Comparison of ENCODE assay signal across 10 mouse cellular contexts in genomic region chr16:76453457-76454200, GRCm38 (mm10).
DNase-seq lines count a peak whose midpoint lies in the region; ATAC-seq lines count a peak whose summit lies in the region.
"Had no signal": no experiment of that assay in that cellular context is flagged by ENCODE, and none has a peak within 500 bp of the region (broad histone marks: within the 10 kb centered on the region; RNA-seq: fewer than 3 reads in every experiment).

No protein-coding gene starts in this region.

- peak; percentile 71 for DNase-seq in neural tube, embryonic 10.5 days (ENCODE audit: extremely low spot score, low spot score)
- DNase-seq in heart, postnatal 36 days, result peak; percentile 18 to 26
- DNase-seq in limb, embryonic 10.5 days (ENCODE audit: low spot score), result peak; percentile 66
- DNase-seq in retina, adult 2 months (ENCODE audit: low read depth, low spot score), result peak; percentile 38
- DNase-seq in spleen, adult 12 weeks (ENCODE audit: low spot score), result no peak
- no peak for DNase-seq in urinary bladder, postnatal 4 days (ENCODE audit: low spot score in 2 of 2)
- no peak for DNase-seq in ovary, adult 18-20 months (ENCODE audit: low spot score)

- no peak overlapping the region for H3K4me2 ChIP-seq in neural tube, embryonic 15.5 days
- H3K4me2 ChIP-seq: neural tube, embryonic 13.5 days had no signal

- no peak overlapping the region for H3K4me3 ChIP-seq in neural tube, embryonic 15.5 days (replicated peaks)
- no peak overlapping the region for H3K4me3 ChIP-seq in limb, embryonic 10.5 days
- H3K4me3 ChIP-seq: neural tube, embryonic 13.5 days had no signal

- WGBS in neural tube, embryonic 15.5 days, result 17% methylated on average over 11 of the region's 11 CpGs
- 17% methylated on average over 11 of the region's 11 CpGs for WGBS in limb, embryonic 10.5 days

- H3K27ac ChIP-seq in neural tube, embryonic 15.5 days (replicated peaks), result no peak overlapping the region
- H3K27ac ChIP-seq in limb, embryonic 10.5 days, result peak overlapping the region; percentile 75
- H3K27ac ChIP-seq: neural tube, embryonic 13.5 days had no signal

- peaks cover 5% of the 10 kb centered on the region for H3K4me1 ChIP-seq in neural tube, embryonic 15.5 days
- peaks cover 36% of the 10 kb centered on the region for H3K4me1 ChIP-seq in limb, embryonic 10.5 days

- no peak for ATAC-seq in neural tube, embryonic 15.5 days (ENCODE audit: low FRiP score)
- ATAC-seq: Patski had no signal

- H3K9ac ChIP-seq in neural tube, embryonic 15.5 days (replicated peaks), result no peak overlapping the region
- H3K9ac ChIP-seq: neural tube, embryonic 13.5 days had no signal

- H3K9me3 ChIP-seq in neural tube, embryonic 15.5 days (replicated peaks), result no peaks in the 10 kb centered on the region
- no peaks in the 10 kb centered on the region for H3K9me3 ChIP-seq in limb, embryonic 10.5 days (replicated peaks)

- H3K36me3 ChIP-seq in neural tube, embryonic 15.5 days, result no peaks in the 10 kb centered on the region
- no peaks in the 10 kb centered on the region for H3K36me3 ChIP-seq in limb, embryonic 10.5 days
- H3K36me3 ChIP-seq: neural tube, embryonic 13.5 days had no signal

- intact Hi-C loops in heart, postnatal 36 days (cut with DNase I), result no loop called here

- no peaks in the 10 kb centered on the region for H3K27me3 ChIP-seq in neural tube, embryonic 15.5 days (replicated peaks)
- H3K27me3 ChIP-seq in limb, embryonic 10.5 days (ENCODE audit: low read depth, poor library complexity, severe bottlenecking), result no peaks in the 10 kb centered on the region
- H3K27me3 ChIP-seq: neural tube, embryonic 13.5 days; Patski had no signal

Comparison
In these comparisons a context has a peak if more than half of its experiments do, and no peak if none do; other contexts are left out.
1. DNase-seq: peak in neural tube, embryonic 10.5 days (single experiment), heart, postnatal 36 days (2 of 2), limb, embryonic 10.5 days (single experiment) and retina, adult 2 months (single experiment); none in spleen, adult 12 weeks (single experiment), urinary bladder, postnatal 4 days (0 of 2) and ovary, adult 18-20 months (single experiment).